30 mouse cellular contexts compared by ENCODE assay signal in the genomic region with DNA sequence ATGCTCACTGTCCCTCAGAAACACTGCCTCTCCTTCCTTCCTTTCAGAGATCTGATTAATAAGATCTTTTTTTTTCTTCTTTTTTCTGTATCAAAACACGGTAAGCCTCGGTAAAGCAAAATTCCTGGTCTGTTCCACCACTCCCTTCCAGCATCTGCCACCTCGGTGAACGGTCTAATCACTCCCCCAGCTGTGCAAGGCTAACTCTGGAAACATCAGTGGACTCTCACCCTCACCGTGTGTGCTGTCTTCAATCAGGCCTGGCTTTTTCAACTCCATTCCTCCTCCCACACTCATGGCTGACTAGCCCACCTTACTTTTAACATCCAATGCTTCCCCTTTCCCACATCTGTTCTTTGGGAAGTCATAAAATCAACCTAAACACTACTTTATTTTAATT. TPM values are rescaled to one million over a fixed set of nuclear protein-coding genes. Genes with fewer than 3 reads are reported as not detected.
"Had no signal": no experiment of that assay in that cellular context is flagged by ENCODE, and none has a peak within 500 bp of the region (broad histone marks: within the 10 kb centered on the region; RNA-seq: fewer than 3 reads in every experiment).

No protein-coding gene starts in this region.

- ATAC-seq: intestine, embryonic 15.5 days; liver, postnatal 0 days; lung, postnatal 0 days had no signal

- H3K9ac ChIP-seq: intestine, embryonic 15.5 days; limb, embryonic 15.5 days; liver, embryonic 14.5 days; liver, postnatal 0 days had no signal

- H3K27ac ChIP-seq: intestine, embryonic 15.5 days; kidney, postnatal 0 days; layer of hippocampus, adult 2 months; left cerebral cortex, adult 2 months; limb, embryonic 15.5 days; liver, embryonic 14.5 days; stomach, postnatal 0 days had no signal

- H3K4me1 ChIP-seq: intestine, embryonic 15.5 days; megakaryocyte, embryonic 14.5 days had no signal

- DNase-seq: kidney, adult 11 months; kidney, adult 8-10 months; kidney, postnatal 25 days; layer of hippocampus, adult 9-11 months; layer of hippocampus, postnatal 36 days; left cerebral cortex, postnatal 4 days; liver, postnatal 0 days; lung, postnatal 36 days; midbrain, embryonic 14.5 days; right cerebral cortex, adult 18-20 months; right cerebral cortex, postnatal 14 days; right cerebral cortex, postnatal 4 days; thymus, postnatal 25 days had no signal

- H3K27me3 ChIP-seq: intestine, embryonic 15.5 days; limb, embryonic 15.5 days; megakaryocyte, embryonic 14.5 days had no signal

- H3K9me3 ChIP-seq: intestine, embryonic 15.5 days; limb, embryonic 15.5 days had no signal

- H3K4me3 ChIP-seq: intestine, embryonic 15.5 days; layer of hippocampus, adult 2 months; left cerebral cortex, adult 2 months; limb, embryonic 15.5 days; megakaryocyte, embryonic 14.5 days had no signal

- H3K36me3 ChIP-seq: intestine, embryonic 15.5 days; limb, embryonic 15.5 days had no signal

- H3K4me2 ChIP-seq: intestine, embryonic 15.5 days; limb, embryonic 15.5 days; liver, embryonic 11.5 days; midbrain, embryonic 11.5 days had no signal

RNA-seq across cellular contexts. Expression of a gene that starts 2.2 kb away (rescaled TPM):
- polyA plus RNA-seq: intestine, embryonic 15.5 days; kidney, postnatal 0 days; large intestine, adult 2 months; limb, embryonic 15.5 days; liver, embryonic 11.5 days; liver, embryonic 14.5 days; liver, postnatal 0 days; lung, postnatal 0 days; midbrain, embryonic 11.5 days; midbrain, embryonic 14.5 days; midbrain, postnatal 0 days; neural tube, embryonic 11.5 days; neural tube, embryonic 14.5 days; stomach, embryonic 14.5 days; stomach, postnatal 0 days; thymus, postnatal 0 days had no signal
